Mouse (Mus musculus): ENCODE results near the gene Cdyl.
"Not testable (repeated sequence)": the region's sequence is repeated elsewhere in the genome, so short reads cannot be mapped to it uniquely, and the experiment has no call there.

Gene Cdyl

GRCm38 (mm10) chr13:35807016-35807415 lies 147.4 kb downstream of the Cdyl start:
- no peak for DNase-seq

GRCm38 (mm10) chr13:35807525-35807924 lies 147.9 kb downstream of the Cdyl start:
- DNase-seq, result no peak

- DNase-seq, result no peak
Observed at GRCm38 (mm10) chr13:35807940-35808339, 148.3 kb downstream of the Cdyl start.

- DNase-seq, result no peak
Observed at GRCm38 (mm10) chr13:35809252-35810159, 149.9 kb downstream of the Cdyl start.

- no peak for DNase-seq
Observed at GRCm38 (mm10) chr13:35810160-35810537, 150.5 kb downstream of the Cdyl start.

- no peak for DNase-seq
Observed at GRCm38 (mm10) chr13:35811361-35812190, 151.9 kb downstream of the Cdyl start.

GRCm38 (mm10) chr13:35812191-35812440 lies 152.5 kb downstream of the Cdyl start:
- peak; percentile 21 to 36 for DNase-seq

GRCm38 (mm10) chr13:35813348-35814127 lies 153.9 kb downstream of the Cdyl start:
- DNase-seq, result no peak

- no peak for DNase-seq
Observed at GRCm38 (mm10) chr13:35815205-35815726, 155.6 kb downstream of the Cdyl start.

GRCm38 (mm10) chr13:35815782-35816368 lies 156.2 kb downstream of the Cdyl start:
- DNase-seq, result peak; percentile 46 to 66

GRCm38 (mm10) chr13:35817626-35818025 lies 158.0 kb downstream of the Cdyl start:
- no peak for DNase-seq

GRCm38 (mm10) chr13:35818060-35818459 lies 158.4 kb downstream of the Cdyl start:
- DNase-seq, result peak in 1 of 2 experiments; percentile 1

- no peak for DNase-seq
Observed at GRCm38 (mm10) chr13:35821821-35822454, 162.3 kb downstream of the Cdyl start.

GRCm38 (mm10) chr13:35822795-35823194 lies 163.2 kb downstream of the Cdyl start:
- DNase-seq, result no peak

GRCm38 (mm10) chr13:35825639-35826038 lies 166.0 kb downstream of the Cdyl start:
- no peak for DNase-seq

GRCm38 (mm10) chr13:35832676-35833075 lies 173.0 kb downstream of the Cdyl start:
- no peak for DNase-seq

- DNase-seq, result no peak
Observed at GRCm38 (mm10) chr13:35833941-35834340, 174.3 kb downstream of the Cdyl start.

- no peak for DNase-seq
Observed at GRCm38 (mm10) chr13:35835669-35836068, 176.0 kb downstream of the Cdyl start.

- DNase-seq, result not testable (repeated sequence)
Observed at GRCm38 (mm10) chr13:35836501-35836900, 176.9 kb downstream of the Cdyl start.

- DNase-seq, result no peak
Observed at GRCm38 (mm10) chr13:35840102-35840501, 180.5 kb downstream of the Cdyl start.

GRCm38 (mm10) chr13:35843383-35843782 lies 183.8 kb downstream of the Cdyl start:
- no peak for DNase-seq

- DNase-seq, result no peak
Observed at GRCm38 (mm10) chr13:35845306-35845705, 185.7 kb downstream of the Cdyl start.

All from kidney, postnatal 4 days (tissue).